Mouse (Mus musculus): ENCODE measurements around the gene Gm43720.

- no peak for TF ChIP-seq CTCF (IDR thresholded peaks at IDR 0.05; ENCODE audit: borderline replicate concordance, control insufficient read depth, extremely low read depth, insufficient read depth, low read length, poor library complexity)
- TF ChIP-seq POLR2A (IDR thresholded peaks at IDR 0.05; ENCODE audit: control insufficient read depth, extremely low read depth, insufficient read depth, low read length, poor library complexity): 0 out of 2 replicates have a peak, but pooled peaks have one; percentile 9
These were observed 639 bp upstream of the Gm43720 start for GRCm38 (mm10) chr5:138280425-138280768.
